Mouse (Mus musculus) myocyte (in vitro differentiated cells): ENCODE results near the gene Tesmin. TPM values are rescaled to one million over a fixed set of nuclear protein-coding genes. Genes with fewer than 3 reads are reported as not detected.

Experiments used
- H3K27me3 ChIP-seq: one replicate; pipeline ENCODE4 v1.6.1; 2011; ENCODE audit not compliant: control insufficient read depth, insufficient read depth, insufficient read length
- H3K36me3 ChIP-seq: one replicate; pipeline ENCODE4 v1.6.1; 2011; ENCODE audit not compliant: control insufficient read depth, insufficient read depth
- H3K4me2 ChIP-seq: one replicate; pipeline ENCODE4 v1.6.1; 2011; ENCODE audit warnings: low read depth, control low read depth
- H3K4me3 ChIP-seq: one replicate; pipeline ENCODE4 v1.5.1; 2011; ENCODE audit warnings: mild to moderate bottlenecking, control low read depth, moderate library complexity
- H3K79me2 ChIP-seq: one replicate; pipeline ENCODE4 v1.6.1; 2011; ENCODE audit not compliant: control insufficient read depth, insufficient read depth
- H3ac ChIP-seq: one replicate; pipeline ENCODE4 v1.6.1; 2011; ENCODE audit not compliant: control insufficient read depth, insufficient read length
- CEBPB ChIP-seq: IDR thresholded peaks from 2 replicates; pipeline ENCODE4 v1.6.1; 2011; ENCODE audit warnings: mild to moderate bottlenecking, moderate library complexity; ENCODE audit not compliant: poor library complexity, insufficient read depth, severe bottlenecking
- E2F4 ChIP-seq: IDR thresholded peaks from one replicate; pipeline ENCODE4 v1.6.1; 2011; ENCODE audit warnings: mild to moderate bottlenecking, control low read depth, moderate library complexity; ENCODE audit not compliant: insufficient read depth
- MAX ChIP-seq: IDR thresholded peaks from one replicate; pipeline ENCODE4 v1.6.1; 2011; ENCODE audit warnings: low read depth, mild to moderate bottlenecking, control low read depth
- MYOD1 ChIP-seq, 3 experiments: IDR thresholded peaks; one replicate each; pipeline ENCODE4 v1.6.1; 2011; ENCODE audit warnings: control low read depth in 2 of 3, low read depth in 2 of 3, mild to moderate bottlenecking in 2 of 3, moderate library complexity in 1 of 3; ENCODE audit not compliant: insufficient read length in 2 of 3, control insufficient read depth in 1 of 3
- MYOG ChIP-seq, 3 experiments: IDR thresholded peaks; one replicate each; pipeline ENCODE4 v1.6.1; 2011; ENCODE audit warnings: control low read depth in 2 of 3, low read depth in 2 of 3, mild to moderate bottlenecking in 2 of 3; ENCODE audit not compliant: insufficient read length in 2 of 3, control insufficient read depth in 1 of 3, insufficient read depth in 1 of 3
- POLR2A ChIP-seq: IDR thresholded peaks from one replicate; pipeline ENCODE4 v1.6.1; 2011; ENCODE audit warnings: low read depth, mild to moderate bottlenecking, control low read depth, moderate library complexity; ENCODE audit not compliant: insufficient read length
- POLR2AphosphoS2 ChIP-seq: IDR thresholded peaks from one replicate; pipeline ENCODE4 v1.6.1; 2011; ENCODE audit warnings: low read depth, control low read depth; ENCODE audit not compliant: insufficient read length
- REST ChIP-seq: IDR thresholded peaks from one replicate; pipeline ENCODE4 v1.6.1; 2011; ENCODE audit warnings: mild to moderate bottlenecking, control low read depth, moderate library complexity; ENCODE audit not compliant: insufficient read depth, insufficient read length
- SRF ChIP-seq: IDR thresholded peaks from one replicate; pipeline ENCODE4 v1.6.1; 2011; ENCODE audit warnings: low read depth; ENCODE audit not compliant: control insufficient read depth, insufficient read length
- TCF12 ChIP-seq: IDR thresholded peaks from one replicate; pipeline ENCODE4 v1.6.1; 2011; ENCODE audit warnings: mild to moderate bottlenecking, control low read depth; ENCODE audit not compliant: poor library complexity, insufficient read depth, severe bottlenecking
- TCF3 ChIP-seq: IDR thresholded peaks from one replicate; pipeline ENCODE4 v1.6.1; 2011; ENCODE audit warnings: low read depth, control low read depth; ENCODE audit not compliant: insufficient read length
- USF1 ChIP-seq: IDR thresholded peaks from one replicate; pipeline ENCODE4 v1.6.1; 2011; ENCODE audit warnings: low read depth, mild to moderate bottlenecking, control low read depth, moderate library complexity
- polyA plus RNA-seq: library from polyadenylated mRNA; unstranded; fragments of >200 nt; fragmentation: generic; extraction: Trizol; gene quantifications from one replicate; pipeline ENCODE4 v1.2.1, GENCODE M21; 2012; ENCODE audit warnings: missing spikeins

Gene Tesmin
- polyA plus RNA-seq, 1 experiment: 0.19 TPM

- no peak overlapping the region for H3K4me3 ChIP-seq
- TF ChIP-seq TCF12 (no peak), MYOD1 (IDR thresholded peaks at IDR 0.05; ENCODE audit: control insufficient read depth in 1 of 3, insufficient read length in 2 of 3, low read depth in 2 of 3) (no peak), POLR2AphosphoS2 (no peak), E2F4 (no peak), USF1 (no peak), SRF (no peak), TCF3 (no peak), POLR2A (no peak), MYOG (IDR thresholded peaks at IDR 0.05; ENCODE audit: control insufficient read depth in 1 of 3, insufficient read depth in 1 of 3, insufficient read length in 2 of 3, low read depth in 2 of 3) (no peak), REST (no peak), CEBPB (no peak), MAX (no peak)
- H3K79me2 ChIP-seq: no peaks in the 10 kb centered on the region
- no peak overlapping the region for H3ac ChIP-seq
- no peaks in the 10 kb centered on the region for H3K27me3 ChIP-seq
- H3K4me2 ChIP-seq: no peak overlapping the region
- H3K36me3 ChIP-seq: no peaks in the 10 kb centered on the region
Measured at GRCm38 (mm10) chr19:3347784-3348183, 40.9 kb upstream of the Tesmin start.

GRCm38 (mm10) chr19:3353415-3354111, 35.1 kb upstream of the Tesmin start:
- H3K36me3 ChIP-seq: peaks cover 5% of the 10 kb centered on the region
- TF ChIP-seq MYOD1 (IDR thresholded peaks at IDR 0.05; ENCODE audit: control insufficient read depth in 1 of 3, insufficient read length in 2 of 3, low read depth in 2 of 3) (peak in 1 of 3 experiments; percentile 19), TCF12 (no peak), POLR2A (no peak), MYOG (IDR thresholded peaks at IDR 0.05; ENCODE audit: control insufficient read depth in 1 of 3, insufficient read depth in 1 of 3, insufficient read length in 2 of 3, low read depth in 2 of 3) (peak in 1 of 3 experiments; percentile 10), POLR2AphosphoS2 (no peak), MAX (no peak), SRF (no peak), USF1 (no peak), REST (no peak), TCF3 (no peak), E2F4 (no peak), CEBPB (peak; percentile 62; the same call in 1 of the 2 replicates)
- H3K4me2 ChIP-seq: no peak overlapping the region
- H3K4me3 ChIP-seq: no peak overlapping the region
- H3K79me2 ChIP-seq: no peaks in the 10 kb centered on the region
- no peak overlapping the region for H3ac ChIP-seq
- H3K27me3 ChIP-seq: no peaks in the 10 kb centered on the region

- peaks cover 5% of the 10 kb centered on the region for H3K36me3 ChIP-seq
- H3K4me2 ChIP-seq: no peak overlapping the region
- H3K27me3 ChIP-seq: no peaks in the 10 kb centered on the region
- H3K4me3 ChIP-seq: no peak overlapping the region
- TF ChIP-seq CEBPB (no peak), POLR2A (no peak), SRF (no peak), POLR2AphosphoS2 (no peak), E2F4 (no peak), TCF12 (no peak), MAX (no peak), MYOD1 (IDR thresholded peaks at IDR 0.05; ENCODE audit: control insufficient read depth in 1 of 3, insufficient read length in 2 of 3, low read depth in 2 of 3) (no peak), USF1 (no peak), MYOG (IDR thresholded peaks at IDR 0.05; ENCODE audit: control insufficient read depth in 1 of 3, insufficient read depth in 1 of 3, insufficient read length in 2 of 3, low read depth in 2 of 3) (no peak), REST (no peak), TCF3 (no peak)
- no peaks in the 10 kb centered on the region for H3K79me2 ChIP-seq
- H3ac ChIP-seq: no peak overlapping the region
Measured at GRCm38 (mm10) chr19:3355096-3355495, 33.6 kb upstream of the Tesmin start.

- Histone ChIP-seq H3K4me2 (no peak overlapping the region), H3K36me3 (peaks cover 5% of the 10 kb centered on the region)
Measured at GRCm38 (mm10) chr19:3356516-3356915, 32.1 kb upstream of the Tesmin start.

More at GRCm38 (mm10) chr19:3356516-3356915, 32.1 kb upstream of the Tesmin start:
- Histone ChIP-seq H3K27me3 (no peaks in the 10 kb centered on the region), H3K4me3 (no peak overlapping the region), H3K79me2 (no peaks in the 10 kb centered on the region), H3ac (no peak overlapping the region)
- TF ChIP-seq MYOD1 (IDR thresholded peaks at IDR 0.05; ENCODE audit: control insufficient read depth in 1 of 3, insufficient read length in 2 of 3, low read depth in 2 of 3): no peak
- TF ChIP-seq POLR2A: no peak
- no peak for TF ChIP-seq TCF12
- TF ChIP-seq SRF: no peak
- TF ChIP-seq USF1: no peak
- no peak for TF ChIP-seq MYOG (IDR thresholded peaks at IDR 0.05; ENCODE audit: control insufficient read depth in 1 of 3, insufficient read depth in 1 of 3, insufficient read length in 2 of 3, low read depth in 2 of 3)
- no peak for TF ChIP-seq REST
- no peak for TF ChIP-seq CEBPB
- TF ChIP-seq E2F4: no peak
- no peak for TF ChIP-seq POLR2AphosphoS2
- TF ChIP-seq MAX: no peak
- no peak for TF ChIP-seq TCF3
